Mouse (Mus musculus): Measurements from ENCODE around the gene Usp21.
"Not testable (repeated sequence)": the region's sequence is repeated elsewhere in the genome, so short reads cannot be mapped to it uniquely, and the experiment has no call there.

Usp21 gene

GRCm38 (mm10) chr1:171287136-171288081 lies at the start of gene Usp21:
TSS of gene Usp21 (minus strand) at chr1:171287991.
- DNase-seq (ENCODE audit: low read depth), result peak; percentile 84

GRCm38 (mm10) chr1:171330216-171330560 lies 42.4 kb upstream of the Usp21 start:
- DNase-seq (ENCODE audit: low read depth), result no peak

- peak; percentile 62 for DNase-seq (ENCODE audit: low read depth)
Observed at GRCm38 (mm10) chr1:171329433-171330215, 41.8 kb upstream of the Usp21 start.

GRCm38 (mm10) chr1:171328839-171329432 lies 41.1 kb upstream of the Usp21 start, which contains the start of gene Dedd:
TSS of gene Dedd (plus strand) at chr1:171329145.
- DNase-seq (ENCODE audit: low read depth), result peak; percentile 77

GRCm38 (mm10) chr1:171328244-171328643 lies 40.5 kb upstream of the Usp21 start:
- DNase-seq (ENCODE audit: low read depth), result no peak

GRCm38 (mm10) chr1:171326588-171326987 lies 38.8 kb upstream of the Usp21 start:
- not testable (repeated sequence) for DNase-seq (ENCODE audit: low read depth)

- no peak for DNase-seq (ENCODE audit: low read depth)
Observed at GRCm38 (mm10) chr1:171325571-171325970, 37.8 kb upstream of the Usp21 start.

- DNase-seq (ENCODE audit: low read depth), result no peak
Observed at GRCm38 (mm10) chr1:171322012-171322411, 34.2 kb upstream of the Usp21 start.

- DNase-seq (ENCODE audit: low read depth), result no peak
Observed at GRCm38 (mm10) chr1:171321415-171321814, 33.6 kb upstream of the Usp21 start.

- no peak for DNase-seq (ENCODE audit: low read depth)
Observed at GRCm38 (mm10) chr1:171320151-171320550, 32.4 kb upstream of the Usp21 start.

- DNase-seq (ENCODE audit: low read depth), result no peak
Observed at GRCm38 (mm10) chr1:171319748-171320147, 32.0 kb upstream of the Usp21 start.

GRCm38 (mm10) chr1:171309321-171309720 lies 21.5 kb upstream of the Usp21 start:
- no peak for DNase-seq (ENCODE audit: low read depth)

GRCm38 (mm10) chr1:171306157-171306556 lies 18.4 kb upstream of the Usp21 start:
- not testable (repeated sequence) for DNase-seq (ENCODE audit: low read depth)

- DNase-seq (ENCODE audit: low read depth), result no peak
Observed at GRCm38 (mm10) chr1:171298226-171298625, 10.4 kb upstream of the Usp21 start.

- DNase-seq (ENCODE audit: low read depth), result no peak
Observed at GRCm38 (mm10) chr1:171295063-171295402, 7.2 kb upstream of the Usp21 start.

GRCm38 (mm10) chr1:171294298-171295062 lies 6.7 kb upstream of the Usp21 start, which contains the start of gene Ufc1:
TSS of gene Ufc1 (minus strand) at chr1:171295024.
- DNase-seq (ENCODE audit: low read depth), result no peak

GRCm38 (mm10) chr1:171293906-171294297 lies 6.1 kb upstream of the Usp21 start:
- no peak for DNase-seq (ENCODE audit: low read depth)

GRCm38 (mm10) chr1:171293351-171293750 lies 5.6 kb upstream of the Usp21 start:
- no peak for DNase-seq (ENCODE audit: low read depth)

GRCm38 (mm10) chr1:171288328-171288727 lies 537 bp upstream of the Usp21 start:
- DNase-seq (ENCODE audit: low read depth), result no peak

GRCm38 (mm10) chr1:171286517-171286916 lies 1.3 kb downstream of the Usp21 start:
- no peak for DNase-seq (ENCODE audit: low read depth)

GRCm38 (mm10) chr1:171285096-171285892 lies 2.5 kb downstream of the Usp21 start:
- DNase-seq (ENCODE audit: low read depth), result no peak
